Mouse (Mus musculus): ENCODE data around the gene Borcs5. TPM values are rescaled to one million over a fixed set of nuclear protein-coding genes. Genes with fewer than 3 reads are reported as not detected.

Gene Borcs5
- polyA plus RNA-seq, 1 experiment from 2014 or later = 17.6 TPM

- no peak overlapping the region for H3K4me3 ChIP-seq (ENCODE audit: low read length)
- WGBS = 84% methylated on average over 20 of the region's 20 CpGs
- no peak overlapping the region for H3K9ac ChIP-seq (ENCODE audit: low read depth, low read length)
- H3K9me3 ChIP-seq (ENCODE audit: control insufficient read depth, low read length) = no peaks in the 10 kb centered on the region
- peak overlapping the region; percentile 77 for H3K27ac ChIP-seq (ENCODE audit: low read length)
- peaks cover 7% of the 10 kb centered on the region; the same call in 1 of the 2 replicates for H3K36me3 ChIP-seq (ENCODE audit: control insufficient read depth, insufficient read depth, low read length)
- H3K4me1 ChIP-seq (ENCODE audit: control insufficient read depth, insufficient read depth, low read length) = peaks cover 19% of the 10 kb centered on the region
- no peaks in the 10 kb centered on the region for H3K27me3 ChIP-seq (replicated peaks; ENCODE audit: control insufficient read depth, insufficient read depth, low read length)
- ATAC-seq = peak; percentile 89
- no peak overlapping the region for H3K4me2 ChIP-seq (ENCODE audit: low read depth, low read length)
Observed at GRCm38 (mm10) chr6:134717886-134718667, 78.8 kb downstream of the Borcs5 start.

GRCm38 (mm10) chr6:134718668-134719065 lies 79.4 kb downstream of the Borcs5 start:
- ATAC-seq = peak; percentile 59
- no peaks in the 10 kb centered on the region for H3K9me3 ChIP-seq (ENCODE audit: control insufficient read depth, low read length)
- H3K27ac ChIP-seq (ENCODE audit: low read length) = peak overlapping the region; percentile 77
- peaks cover 7% of the 10 kb centered on the region; the same call in 1 of the 2 replicates for H3K36me3 ChIP-seq (ENCODE audit: control insufficient read depth, insufficient read depth, low read length)
- WGBS = 80% methylated on average over 11 of the region's 11 CpGs
- no peak overlapping the region for H3K9ac ChIP-seq (ENCODE audit: low read depth, low read length)
- peaks cover 22% of the 10 kb centered on the region for H3K4me1 ChIP-seq (ENCODE audit: control insufficient read depth, insufficient read depth, low read length)
- no peaks in the 10 kb centered on the region for H3K27me3 ChIP-seq (replicated peaks; ENCODE audit: control insufficient read depth, insufficient read depth, low read length)
- H3K4me3 ChIP-seq (ENCODE audit: low read length) = no peak overlapping the region
- H3K4me2 ChIP-seq (ENCODE audit: low read depth, low read length) = no peak overlapping the region

- H3K27ac ChIP-seq (ENCODE audit: low read length) = peak overlapping the region; percentile 77
- no peak overlapping the region for H3K4me2 ChIP-seq (ENCODE audit: low read depth, low read length)
- no peaks in the 10 kb centered on the region for H3K27me3 ChIP-seq (replicated peaks; ENCODE audit: control insufficient read depth, insufficient read depth, low read length)
- ATAC-seq = no peak
- WGBS = 79% methylated on average over 5 of the region's 5 CpGs
- no peak overlapping the region for H3K4me3 ChIP-seq (ENCODE audit: low read length)
- peaks cover 7% of the 10 kb centered on the region; the same call in 1 of the 2 replicates for H3K36me3 ChIP-seq (ENCODE audit: control insufficient read depth, insufficient read depth, low read length)
- no peak overlapping the region for H3K9ac ChIP-seq (ENCODE audit: low read depth, low read length)
- H3K4me1 ChIP-seq (ENCODE audit: control insufficient read depth, insufficient read depth, low read length) = peaks cover 22% of the 10 kb centered on the region
- no peaks in the 10 kb centered on the region for H3K9me3 ChIP-seq (ENCODE audit: control insufficient read depth, low read length)
Observed at GRCm38 (mm10) chr6:134719156-134719555, 79.8 kb downstream of the Borcs5 start.

DNA sequence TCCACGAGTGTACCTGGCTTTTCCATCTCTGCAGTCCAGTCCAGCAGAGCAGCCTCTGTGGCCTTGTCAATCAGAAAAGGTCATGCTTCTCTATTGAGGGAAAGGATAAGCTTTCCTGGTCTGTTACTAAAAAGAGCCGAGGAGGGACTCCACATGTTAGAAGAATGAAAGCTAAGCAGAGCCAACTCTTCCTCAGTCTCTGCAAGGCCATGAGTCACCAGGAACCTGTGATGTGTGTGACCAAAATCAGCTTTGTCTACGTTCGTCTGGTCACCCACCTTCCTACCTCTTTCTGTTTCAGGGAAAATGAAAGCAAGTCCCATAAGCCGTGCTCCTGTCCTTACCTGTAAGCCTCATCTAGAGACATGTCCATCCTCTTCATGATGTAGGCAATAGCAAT lies 80.8 kb downstream of the Borcs5 start:
- Histone ChIP-seq H3K4me2 (ENCODE audit: low read depth, low read length) (no peak overlapping the region), H3K27ac (ENCODE audit: low read length) (no peak overlapping the region), H3K9ac (ENCODE audit: low read depth, low read length) (no peak overlapping the region), H3K27me3 (replicated peaks; ENCODE audit: control insufficient read depth, insufficient read depth, low read length) (no peaks in the 10 kb centered on the region), H3K36me3 (ENCODE audit: control insufficient read depth, insufficient read depth, low read length) (peaks cover 7% of the 10 kb centered on the region; the same call in 1 of the 2 replicates), H3K9me3 (ENCODE audit: control insufficient read depth, low read length) (no peaks in the 10 kb centered on the region), H3K4me1 (ENCODE audit: control insufficient read depth, insufficient read depth, low read length) (peaks cover 27% of the 10 kb centered on the region), H3K4me3 (ENCODE audit: low read length) (no peak overlapping the region)
- ATAC-seq = no peak
- 87% methylated on average over 5 of the region's 5 CpGs for WGBS

DNA sequence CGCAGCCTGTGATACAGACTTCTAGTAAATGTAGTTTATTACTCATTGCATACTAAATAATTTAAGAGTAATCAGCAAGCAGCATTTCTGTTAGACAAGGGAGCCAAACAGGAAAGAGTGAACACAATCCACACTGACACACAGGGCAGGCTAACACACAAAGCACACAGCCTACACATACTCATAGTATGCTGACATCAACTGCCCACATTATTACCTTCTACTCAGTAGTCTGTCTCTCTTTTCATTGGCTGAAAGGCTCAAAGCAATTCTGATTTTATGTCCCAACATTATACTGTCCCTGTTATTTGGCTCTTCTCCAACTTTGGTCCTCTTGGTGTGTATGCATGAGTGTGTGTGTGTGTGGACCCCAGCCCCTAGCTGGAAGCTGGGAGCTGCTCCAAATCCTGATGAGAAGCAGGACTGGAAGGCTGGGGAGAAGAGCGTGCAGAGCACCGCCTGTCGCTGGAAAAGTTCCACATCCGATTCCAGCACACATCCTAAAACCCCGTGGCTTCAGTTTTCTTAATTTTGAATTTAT lies 82.5 kb downstream of the Borcs5 start:
- no peaks in the 10 kb centered on the region for H3K9me3 ChIP-seq (ENCODE audit: control insufficient read depth, low read length)
- no peak for ATAC-seq
- H3K4me2 ChIP-seq (ENCODE audit: low read depth, low read length) = no peak overlapping the region
- WGBS = 75% methylated on average over 6 of the region's 6 CpGs
- no peak overlapping the region for H3K4me3 ChIP-seq (ENCODE audit: low read length)
- H3K27me3 ChIP-seq (replicated peaks; ENCODE audit: control insufficient read depth, insufficient read depth, low read length) = no peaks in the 10 kb centered on the region
- H3K9ac ChIP-seq (ENCODE audit: low read depth, low read length) = no peak overlapping the region
- peaks cover 7% of the 10 kb centered on the region; the same call in 1 of the 2 replicates for H3K36me3 ChIP-seq (ENCODE audit: control insufficient read depth, insufficient read depth, low read length)
- peaks cover 27% of the 10 kb centered on the region for H3K4me1 ChIP-seq (ENCODE audit: control insufficient read depth, insufficient read depth, low read length)
- no peak overlapping the region for H3K27ac ChIP-seq (ENCODE audit: low read length)

GRCm38 (mm10) chr6:134722906-134723305 lies 83.6 kb downstream of the Borcs5 start:
- no peak overlapping the region for H3K4me2 ChIP-seq (ENCODE audit: low read depth, low read length)
- no peaks in the 10 kb centered on the region for H3K27me3 ChIP-seq (replicated peaks; ENCODE audit: control insufficient read depth, insufficient read depth, low read length)
- H3K4me3 ChIP-seq (ENCODE audit: low read length) = no peak overlapping the region
- no peak overlapping the region for H3K9ac ChIP-seq (ENCODE audit: low read depth, low read length)
- no peak for ATAC-seq
- peaks cover 18% of the 10 kb centered on the region for H3K4me1 ChIP-seq (ENCODE audit: control insufficient read depth, insufficient read depth, low read length)
- H3K36me3 ChIP-seq (ENCODE audit: control insufficient read depth, insufficient read depth, low read length) = peaks cover 7% of the 10 kb centered on the region; the same call in 1 of the 2 replicates
- WGBS = 80% methylated on average over 8 of the region's 8 CpGs
- H3K9me3 ChIP-seq (ENCODE audit: control insufficient read depth, low read length) = no peaks in the 10 kb centered on the region
- peak overlapping the region; percentile 77 for H3K27ac ChIP-seq (ENCODE audit: low read length)

- Histone ChIP-seq H3K4me3 (ENCODE audit: low read length) (no peak overlapping the region), H3K4me2 (ENCODE audit: low read depth, low read length) (no peak overlapping the region), H3K36me3 (ENCODE audit: control insufficient read depth, insufficient read depth, low read length) (peaks cover 7% of the 10 kb centered on the region; the same call in 1 of the 2 replicates), H3K9ac (ENCODE audit: low read depth, low read length) (no peak overlapping the region), H3K27me3 (replicated peaks; ENCODE audit: control insufficient read depth, insufficient read depth, low read length) (no peaks in the 10 kb centered on the region), H3K27ac (ENCODE audit: low read length) (peak overlapping the region; percentile 77), H3K4me1 (ENCODE audit: control insufficient read depth, insufficient read depth, low read length) (peaks cover 17% of the 10 kb centered on the region), H3K9me3 (ENCODE audit: control insufficient read depth, low read length) (no peaks in the 10 kb centered on the region)
- no peak for ATAC-seq
- 91% methylated on average over 7 of the region's 7 CpGs for WGBS
Observed at GRCm38 (mm10) chr6:134723326-134723725, 84.0 kb downstream of the Borcs5 start.

- H3K9ac ChIP-seq (ENCODE audit: low read depth, low read length) = no peak overlapping the region
- peaks cover 7% of the 10 kb centered on the region; the same call in 1 of the 2 replicates for H3K36me3 ChIP-seq (ENCODE audit: control insufficient read depth, insufficient read depth, low read length)
- no peaks in the 10 kb centered on the region for H3K9me3 ChIP-seq (ENCODE audit: control insufficient read depth, low read length)
- peak; percentile 93 for ATAC-seq
- 0 out of 2 replicates have a peak overlapping the region, but pooled peaks have one; percentile 1 for H3K4me2 ChIP-seq (ENCODE audit: low read depth, low read length)
- H3K4me3 ChIP-seq (ENCODE audit: low read length) = no peak overlapping the region
- peaks cover 13% of the 10 kb centered on the region for H3K4me1 ChIP-seq (ENCODE audit: control insufficient read depth, insufficient read depth, low read length)
- H3K27ac ChIP-seq (ENCODE audit: low read length) = peak overlapping the region; percentile 77
- WGBS = 65% methylated on average over 9 of the region's 9 CpGs
- H3K27me3 ChIP-seq (replicated peaks; ENCODE audit: control insufficient read depth, insufficient read depth, low read length) = no peaks in the 10 kb centered on the region
Observed at GRCm38 (mm10) chr6:134723833-134724553, 84.7 kb downstream of the Borcs5 start.

DNA sequence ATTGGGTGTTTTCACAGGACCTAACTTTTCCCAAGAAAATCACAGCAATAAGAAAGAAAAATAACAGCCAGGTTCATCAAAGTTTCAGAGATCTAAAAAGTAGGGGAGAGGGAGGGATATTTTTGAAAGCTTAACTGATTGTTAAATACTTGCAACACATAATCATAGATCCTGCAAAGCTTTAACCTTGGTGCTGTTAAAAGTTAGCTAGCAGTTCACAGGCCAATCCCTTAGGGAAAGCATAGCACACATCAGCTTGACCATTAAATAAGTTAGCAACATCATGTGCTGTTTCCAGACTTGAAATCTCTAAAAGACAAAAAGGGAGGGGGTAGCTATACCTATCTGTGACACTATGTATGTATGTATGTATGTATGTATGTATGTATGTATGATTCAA lies 86.1 kb downstream of the Borcs5 start:
- Histone ChIP-seq H3K9ac (ENCODE audit: low read depth, low read length) (no peak overlapping the region), H3K27ac (ENCODE audit: low read length) (peak overlapping the region; percentile 38; the same call in 1 of the 2 replicates)

More for the DNA sequence above, 86.1 kb downstream of the Borcs5 start:
- ATAC-seq = no peak
- Histone ChIP-seq H3K36me3 (ENCODE audit: control insufficient read depth, insufficient read depth, low read length) (peaks cover 7% of the 10 kb centered on the region; the same call in 1 of the 2 replicates), H3K9me3 (ENCODE audit: control insufficient read depth, low read length) (no peaks in the 10 kb centered on the region), H3K27me3 (replicated peaks; ENCODE audit: control insufficient read depth, insufficient read depth, low read length) (no peaks in the 10 kb centered on the region), H3K4me3 (ENCODE audit: low read length) (no peak overlapping the region), H3K4me1 (ENCODE audit: control insufficient read depth, insufficient read depth, low read length) (peaks cover 9% of the 10 kb centered on the region), H3K4me2 (ENCODE audit: low read depth, low read length) (no peak overlapping the region)
